Mouse (Mus musculus) C3H10T1/2 (cell line): Measurements from ENCODE around the gene Calml4. TPM values are rescaled to one million over a fixed set of nuclear protein-coding genes. Genes with fewer than 3 reads are reported as not detected.

Source experiments
- polyA plus RNA-seq, 2 experiments: library from polyadenylated mRNA; unstranded; fragments of >200 nt; fragmentation: generic; extraction: Trizol; gene quantifications; one replicate each; pipeline ENCODE4 v1.2.1; 2012; ENCODE audit warnings: missing spikeins in 2 of 2

The Calml4 gene
- 100 to 1,000 TPM in 1 of 2 experiments, 1 to 10 TPM in 1; 1.1 to 108 TPM for polyA plus RNA-seq

DNA sequence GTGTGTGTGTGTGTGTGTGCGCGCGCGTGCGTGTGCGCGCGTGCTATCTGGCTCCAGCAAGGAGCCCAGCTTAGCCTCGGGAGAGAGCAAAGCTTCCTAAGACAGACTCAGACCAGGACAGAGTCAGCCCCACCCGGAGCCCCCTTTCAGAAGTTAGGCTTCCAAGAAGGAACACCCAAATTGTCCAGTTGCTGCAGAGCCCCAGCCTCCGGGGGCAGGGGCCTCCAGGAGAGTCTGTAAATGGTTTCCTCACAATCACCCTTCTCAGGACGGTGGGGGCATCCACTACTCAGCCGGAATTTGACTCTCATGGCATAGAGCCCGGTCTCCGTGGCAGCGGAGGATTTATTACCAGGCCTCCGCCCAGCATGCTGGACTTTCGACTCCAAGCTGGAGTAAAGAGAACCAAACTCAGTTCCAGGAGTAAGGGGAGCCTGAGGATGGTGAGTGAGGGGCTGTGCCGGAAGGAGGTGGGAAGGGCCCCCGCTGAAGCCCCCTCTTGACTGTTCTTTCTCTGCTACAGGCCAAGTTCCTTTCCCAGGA lies at the start of gene Calml4:
Gene Calml4 (plus strand): TSS at position 362 of the 543 bp plus-strand sequence.

DNA sequence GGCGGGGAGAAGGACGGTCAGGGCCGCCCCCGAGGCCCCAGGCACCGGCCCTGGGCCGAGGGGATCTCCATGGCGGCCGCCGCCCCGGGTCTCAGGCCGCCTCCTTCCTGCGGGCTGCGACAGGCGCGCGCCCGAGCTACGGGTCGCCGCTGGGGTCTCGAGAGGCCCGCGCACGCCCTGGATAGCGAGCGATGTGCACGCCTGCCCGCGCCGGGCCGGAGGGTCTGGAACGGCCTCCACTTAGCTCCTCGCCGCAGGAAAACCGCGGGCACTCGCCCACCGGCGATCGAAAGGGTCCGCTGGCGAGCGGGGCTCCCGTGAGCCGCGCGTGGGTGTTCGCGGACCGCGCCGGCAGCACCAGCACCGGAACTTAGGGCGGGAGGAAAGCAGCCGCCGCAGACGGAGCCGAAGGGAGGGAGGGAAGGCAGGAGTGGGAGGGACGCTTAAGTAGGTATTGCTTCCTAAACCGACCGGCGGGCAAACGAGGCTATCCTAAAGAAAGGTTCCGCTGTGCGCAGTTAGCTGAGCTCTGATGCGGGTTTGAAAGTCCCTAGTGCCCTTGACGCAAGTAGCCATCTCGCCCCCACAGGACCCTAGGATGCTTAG lies 46.3 kb upstream of the Calml4 start, which contains the start of gene Fem1b:
Gene Fem1b (minus strand): TSS at position 419 of the 606 bp plus-strand sequence.

DNA sequence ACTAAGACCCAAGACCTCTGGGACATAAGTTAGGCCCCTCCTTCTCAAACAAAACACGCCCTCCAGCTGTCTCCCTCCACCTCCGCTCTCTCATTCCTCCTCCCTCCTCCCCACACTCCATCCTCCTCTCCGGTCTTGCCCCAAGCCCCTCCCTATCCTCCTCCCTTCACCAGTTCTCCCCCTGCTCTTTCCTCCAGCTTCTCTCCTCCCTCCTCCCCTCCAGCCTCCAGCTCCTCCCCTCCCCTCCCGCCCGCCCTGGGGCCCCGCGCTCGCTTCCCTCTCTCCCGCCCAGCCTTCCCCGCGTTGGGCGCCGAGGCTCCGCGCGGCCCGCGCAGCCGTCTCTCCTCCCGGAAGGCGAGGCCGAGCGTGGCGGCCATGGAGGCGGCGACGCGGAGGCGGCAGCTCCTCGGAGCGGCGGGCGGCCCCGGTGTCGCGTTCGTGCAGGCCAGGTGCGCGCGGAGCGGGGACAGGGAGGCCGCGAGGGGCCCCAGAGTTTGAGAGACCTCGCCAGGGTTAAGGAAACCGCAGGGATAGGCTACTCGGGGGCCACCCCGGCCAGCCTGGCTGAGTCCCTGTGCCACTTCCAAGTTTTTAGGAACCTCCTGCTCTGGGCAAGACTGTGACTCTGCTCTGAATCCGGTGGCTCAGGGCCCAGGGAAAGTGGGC lies 19.2 kb upstream of the Calml4 start, which contains the start of gene Cln6:
Gene Cln6 (plus strand): TSS at position 280 of the 666 bp plus-strand sequence.

Other genes with a start within 250 kb of the Calml4 start
- gene Itga11, start 180.3 kb upstream of the Calml4 start, polyA plus RNA-seq, result under 1 TPM; 0.01 to 0.39 TPM
- gene Fem1b, start 46.1 kb upstream of the Calml4 start, polyA plus RNA-seq, result 1 to 10 TPM; 1.1 to 8.4 TPM
- gene Cln6, start 19.3 kb upstream of the Calml4 start, polyA plus RNA-seq, result 10 to 100 TPM; 34.1 to 49.5 TPM
- 1 to 10 TPM; 1.6 to 9.2 TPM for gene Pias1, start 129.8 kb downstream of the Calml4 start, polyA plus RNA-seq